Mouse (Mus musculus) kidney, adult 2 months (tissue): ENCODE measurements around the gene Apon. TPM values are rescaled to one million over a fixed set of nuclear protein-coding genes. Genes with fewer than 3 reads are reported as not detected.

Source experiments
- DNase-seq: peaks from one replicate; pipeline ENCODE4 v3.0.0; 2021
- H3K27ac ChIP-seq: fragments of 200-500 bp; 2 replicates; pipeline ENCODE4 v1.5.1; 2012; ENCODE audit warnings: low read depth, low read length, control low read depth, inconsistent platforms; ENCODE audit not compliant: insufficient read depth
- H3K27me3 ChIP-seq: fragments of 200-500 bp; replicated peaks from 2 replicates; pipeline ENCODE4 v1.6.1; 2012; ENCODE audit warnings: mild to moderate bottlenecking, moderate library complexity, low read length, inconsistent platforms; ENCODE audit not compliant: control insufficient read depth, insufficient read depth
- H3K36me3 ChIP-seq: fragments of 200-500 bp; 2 replicates; pipeline ENCODE4 v1.6.1; 2012; ENCODE audit warnings: mild to moderate bottlenecking, moderate library complexity, low read length, inconsistent platforms; ENCODE audit not compliant: control insufficient read depth, insufficient read depth
- H3K4me1 ChIP-seq: fragments of 200-500 bp; 2 replicates; pipeline ENCODE4 v1.6.1; 2011; ENCODE audit warnings: low read length; ENCODE audit not compliant: control insufficient read depth, insufficient read depth
- H3K4me3 ChIP-seq: fragments of 200-500 bp; 2 replicates; pipeline ENCODE4 v1.5.1; 2011; ENCODE audit warnings: mild to moderate bottlenecking, low read depth, low read length, control low read depth; ENCODE audit not compliant: insufficient read depth
- CTCF ChIP-seq: fragments of 200-500 bp; conservative IDR thresholded peaks from 2 replicates; pipeline ENCODE4 v1.5.1; 2011; ENCODE audit warnings: low read depth, mild to moderate bottlenecking, control low read depth, low read length, moderate library complexity, mixed read lengths; ENCODE audit not compliant: insufficient read depth, insufficient read length
- POLR2A ChIP-seq: fragments of 200-500 bp; IDR thresholded peaks from one replicate; pipeline ENCODE4 v1.6.1; 2011; ENCODE audit warnings: low read depth, low read length, control low read depth
- WGBS: fragments of 180-500 bp; shearing (Covaris S2); methylation state at CpG from one replicate; pipeline ENCODE4 v1.1.7; 2018; 5-methylcytosine and 5-hydroxymethylcytosine counted together
- polyA plus RNA-seq: library from polyadenylated mRNA; depleted of rRNA; stranded (reverse); fragments of >200 nt; gene quantifications from 2 replicates; pipeline ENCODE4 v1.2.3, GENCODE M21; 2012

Gene Apon
- polyA plus RNA-seq, 1 experiment = not detected

DNA sequence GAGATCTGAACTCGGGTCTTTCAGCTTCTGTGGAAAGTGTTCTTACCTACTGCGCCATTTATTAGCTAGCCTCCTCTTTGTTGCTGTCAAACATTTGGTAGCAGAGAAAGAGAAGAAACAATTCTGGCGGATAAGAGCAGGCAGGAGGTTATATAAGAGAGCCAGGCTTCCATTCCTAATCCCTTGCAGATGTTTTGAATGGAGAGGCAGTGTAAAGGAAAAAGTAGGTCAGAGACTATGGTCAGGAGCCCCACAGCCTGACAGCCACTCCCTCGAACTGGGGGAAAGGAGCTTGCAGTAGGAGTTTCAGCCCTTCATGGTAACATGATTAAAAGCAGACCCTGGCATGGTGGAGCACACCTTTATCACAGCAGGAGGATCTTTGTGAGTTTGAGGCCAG lies 17.6 kb upstream of the Apon start:
- Histone ChIP-seq H3K36me3 (no peaks in the 10 kb centered on the region), H3K4me3 (no peak overlapping the region), H3K27me3 (no peaks in the 10 kb centered on the region), H3K27ac (no peak overlapping the region), H3K4me1 (no peaks in the 10 kb centered on the region)
- TF ChIP-seq POLR2A = no peak
- TF ChIP-seq CTCF = no peak
- 75% methylated on average over 4 of the region's 4 CpGs for WGBS
- DNase-seq = no peak

DNA sequence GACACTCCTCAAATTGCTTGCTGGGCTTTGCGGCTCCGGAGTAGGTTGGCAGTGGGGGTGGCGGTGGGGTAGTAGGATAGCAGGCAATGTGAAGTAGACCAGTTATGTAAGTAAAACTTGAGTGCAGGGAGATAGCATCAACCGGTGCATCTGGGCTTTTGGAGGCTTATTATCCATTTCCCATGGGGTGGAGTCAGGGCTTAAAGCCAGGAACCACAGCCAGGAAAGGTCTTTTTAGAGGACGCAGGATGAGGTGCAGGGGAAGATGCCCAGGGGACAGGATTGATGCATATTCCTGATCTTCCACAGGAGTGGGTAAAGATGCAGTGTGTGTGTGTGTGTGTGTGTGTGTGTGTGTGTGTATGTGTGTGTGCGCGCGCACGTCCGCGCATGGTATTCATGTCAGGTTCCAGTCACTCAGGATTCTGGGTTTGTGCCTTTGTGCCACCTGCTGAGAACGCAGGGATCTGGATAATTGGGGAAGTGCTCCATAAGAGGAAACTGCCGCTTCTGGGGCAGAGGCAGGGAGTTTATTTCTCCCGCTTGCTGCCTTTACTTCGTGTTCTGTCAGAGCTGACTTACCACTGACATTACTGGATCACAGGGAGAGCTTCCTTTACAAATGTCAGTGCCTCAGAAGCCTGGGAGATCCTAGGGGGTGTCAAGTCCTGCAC lies 16.0 kb upstream of the Apon start:
- no peaks in the 10 kb centered on the region for H3K4me1 ChIP-seq
- no peaks in the 10 kb centered on the region for H3K27me3 ChIP-seq
- no peak for TF ChIP-seq CTCF
- TF ChIP-seq POLR2A = no peak
- H3K36me3 ChIP-seq = no peaks in the 10 kb centered on the region
- WGBS = 70% methylated on average over 15 of the region's 15 CpGs
- H3K27ac ChIP-seq = no peak overlapping the region
- DNase-seq = peak; percentile 45
- H3K4me3 ChIP-seq = no peak overlapping the region

DNA sequence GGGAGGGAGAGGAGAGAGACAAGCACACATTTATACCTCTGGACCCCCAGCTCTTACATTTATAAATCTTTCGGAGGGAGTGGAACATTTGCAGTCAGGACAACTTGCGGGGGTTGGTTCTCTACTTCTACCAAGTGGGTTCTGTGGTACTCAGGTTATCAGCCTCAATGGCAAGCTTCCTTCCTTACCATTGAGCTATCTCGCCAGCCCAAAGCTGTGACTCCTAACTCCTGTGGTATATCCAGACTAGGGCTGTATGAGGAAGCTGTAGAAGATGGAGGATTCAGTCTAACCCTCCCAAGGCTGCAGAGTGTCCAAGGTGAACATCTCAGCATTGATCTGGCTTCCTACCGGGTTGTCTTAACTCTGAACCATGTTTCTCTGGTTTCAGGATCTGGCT lies 14.8 kb upstream of the Apon start:
- Histone ChIP-seq H3K27ac (no peak overlapping the region), H3K4me1 (no peaks in the 10 kb centered on the region), H3K27me3 (no peaks in the 10 kb centered on the region), H3K4me3 (no peak overlapping the region), H3K36me3 (no peaks in the 10 kb centered on the region)
- DNase-seq = no peak
- no peak for TF ChIP-seq CTCF
- WGBS = 98% methylated on average over 4 of the region's 4 CpGs

DNA sequence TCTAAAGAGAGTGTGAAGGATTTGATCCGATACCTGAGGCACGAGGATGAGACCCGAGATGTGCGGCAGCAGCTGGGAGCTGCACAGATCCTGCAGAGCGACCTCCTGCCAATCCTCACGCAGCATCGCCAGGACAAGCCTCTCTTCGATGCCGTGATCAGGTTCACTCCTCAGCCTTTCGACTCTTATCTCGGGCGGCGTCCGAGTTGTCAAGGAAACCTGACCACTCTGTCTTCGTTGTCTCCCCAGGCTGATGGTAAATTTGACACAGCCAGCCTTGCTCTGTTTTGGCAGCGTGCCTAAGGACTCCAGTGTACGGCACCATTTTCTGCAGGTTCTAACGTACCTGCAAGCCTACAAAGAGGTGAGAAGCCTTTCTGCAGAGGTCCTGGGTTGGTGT lies 13.8 kb upstream of the Apon start:
- H3K4me1 ChIP-seq = no peaks in the 10 kb centered on the region
- H3K36me3 ChIP-seq = no peaks in the 10 kb centered on the region
- no peak overlapping the region for H3K4me3 ChIP-seq
- DNase-seq = no peak
- H3K27me3 ChIP-seq = no peaks in the 10 kb centered on the region
- no peak for TF ChIP-seq POLR2A
- 93% methylated on average over 18 of the region's 18 CpGs for WGBS
- no peak overlapping the region for H3K27ac ChIP-seq

DNA sequence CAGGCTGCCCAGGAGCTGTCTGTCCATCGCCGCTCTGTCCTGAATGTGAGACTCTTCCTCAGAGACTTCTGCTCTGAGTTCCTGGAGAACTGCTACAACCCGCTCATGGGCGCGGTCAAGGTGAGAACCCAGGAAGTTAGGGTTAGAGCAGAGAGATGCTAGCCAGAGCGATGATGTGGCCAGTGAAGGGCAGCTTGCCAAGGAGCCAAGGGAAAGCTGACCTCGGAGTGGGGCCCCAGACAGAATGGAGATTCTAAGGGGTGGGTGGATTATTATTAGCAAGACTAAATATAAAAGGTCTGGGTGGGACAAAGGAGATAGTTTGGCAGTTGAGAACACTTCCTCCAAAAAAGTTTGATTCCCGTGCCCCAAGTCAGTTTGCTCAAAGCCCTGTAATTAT lies 10.6 kb upstream of the Apon start:
- Histone ChIP-seq H3K4me3 (no peak overlapping the region), H3K4me1 (no peaks in the 10 kb centered on the region), H3K27me3 (no peaks in the 10 kb centered on the region), H3K36me3 (no peaks in the 10 kb centered on the region), H3K27ac (no peak overlapping the region)
- TF ChIP-seq CTCF = no peak
- TF ChIP-seq POLR2A = no peak
- DNase-seq = peak; percentile 14
- WGBS = 85% methylated on average over 8 of the region's 8 CpGs

DNA sequence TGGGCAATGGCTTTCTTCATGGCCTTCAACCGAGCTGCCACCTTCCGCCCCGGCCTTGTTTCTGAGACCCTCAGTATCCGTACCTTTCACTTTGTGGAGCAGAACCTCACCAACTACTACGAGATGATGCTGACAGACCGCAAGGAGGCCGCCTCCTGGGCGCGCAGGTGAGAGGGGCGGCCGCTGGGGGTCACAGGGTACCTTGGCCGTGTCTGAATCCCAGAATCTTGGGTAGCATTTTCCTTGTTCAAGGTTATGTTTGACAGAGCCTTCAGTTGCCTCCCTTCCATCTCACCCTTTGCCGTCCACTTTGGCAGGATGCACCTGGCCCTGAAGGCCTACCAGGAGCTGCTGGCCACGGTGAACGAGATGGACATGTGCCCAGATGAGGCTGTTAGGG lies 9.8 kb upstream of the Apon start:
- no peaks in the 10 kb centered on the region for H3K4me1 ChIP-seq
- no peak for TF ChIP-seq POLR2A
- TF ChIP-seq CTCF = no peak
- 94% methylated on average over 15 of the region's 15 CpGs for WGBS
- no peaks in the 10 kb centered on the region for H3K27me3 ChIP-seq
- DNase-seq = no peak
- H3K27ac ChIP-seq = no peak overlapping the region
- no peak overlapping the region for H3K4me3 ChIP-seq
- no peaks in the 10 kb centered on the region for H3K36me3 ChIP-seq

DNA sequence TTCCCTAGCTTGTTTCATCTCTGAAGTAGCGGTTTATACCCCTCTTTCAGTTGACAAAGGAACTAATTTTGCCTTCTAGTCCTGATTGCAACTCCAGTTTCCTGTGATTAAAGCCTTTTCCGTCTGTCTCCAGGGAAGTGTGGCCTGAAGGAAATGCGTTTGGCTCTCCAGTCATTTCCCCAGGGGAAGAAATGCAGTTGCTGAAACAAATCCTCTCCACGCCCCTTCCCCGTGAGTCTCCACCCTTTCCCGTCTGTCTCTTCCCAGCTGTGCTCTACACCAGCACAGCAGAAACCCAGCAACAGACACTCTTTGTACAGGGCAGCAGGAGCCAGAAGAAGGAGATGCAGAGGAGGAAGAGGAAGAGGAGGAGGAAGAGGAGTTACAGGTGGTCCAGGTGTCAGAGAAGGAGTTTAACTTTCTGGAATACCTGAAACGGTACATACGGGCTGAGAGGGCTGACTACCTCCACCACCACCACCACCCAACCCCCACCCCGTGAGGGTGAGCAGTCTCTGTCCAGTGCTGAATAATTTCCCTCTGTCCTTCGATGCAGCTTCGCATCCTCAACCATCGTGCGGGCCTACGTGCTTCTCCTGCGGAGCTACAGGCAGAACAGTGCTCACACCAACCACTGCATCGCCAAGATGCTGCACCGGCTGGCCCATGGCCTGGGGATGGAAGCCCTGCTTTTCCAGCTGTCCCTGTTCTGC lies 6.7 kb upstream of the Apon start:
- H3K27me3 ChIP-seq = no peaks in the 10 kb centered on the region
- H3K4me1 ChIP-seq = no peaks in the 10 kb centered on the region
- WGBS = 70% methylated on average over 17 of the region's 17 CpGs
- peak overlapping the region; percentile 96 for H3K27ac ChIP-seq
- TF ChIP-seq CTCF (no peak), POLR2A (no peak)
- peak overlapping the region; percentile 43 for H3K4me3 ChIP-seq
- no peaks in the 10 kb centered on the region for H3K36me3 ChIP-seq
- DNase-seq = peak; percentile 79
